Mouse (Mus musculus): ENCODE measurements at regions not wholly inside any gene's neighbourhood (a gene's known extent, or its start where the extent isn't known, plus 50 kb on each side); places are given as distances from the start of the nearest gene placed in this dataset.

DNA sequence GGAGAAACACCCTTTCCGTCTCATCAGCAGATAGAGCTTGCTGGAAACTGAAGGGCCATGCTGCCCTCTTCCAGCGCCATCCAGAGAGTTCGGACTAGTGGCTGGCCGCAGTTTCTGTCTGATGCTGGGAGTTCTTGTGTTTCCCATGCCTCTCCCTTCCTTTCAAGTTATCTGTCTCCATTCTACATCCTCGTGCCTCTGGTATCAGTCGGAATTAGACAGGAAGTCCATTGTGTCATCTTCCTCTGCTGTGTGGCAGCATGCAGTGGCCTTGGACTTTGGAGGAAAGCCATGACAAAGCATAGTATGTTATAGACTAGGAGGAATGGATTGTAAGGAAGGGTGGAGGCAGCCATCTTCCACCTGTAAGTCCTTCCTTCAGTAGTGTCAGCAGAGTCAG is 201.4 kb downstream of the Tex29 start:
- peak overlapping the region; percentile 45 for H3K4me2 ChIP-seq (replicated peaks)
- H3K36me3 ChIP-seq, result no peaks in the 10 kb centered on the region
- ATAC-seq, result peak; percentile 45; the same call in 1 of the 2 replicates
- H3K27me3 ChIP-seq (replicated peaks), result no peaks in the 10 kb centered on the region
- no peak overlapping the region for H3K4me3 ChIP-seq (replicated peaks)
- WGBS, result 46% methylated on average over 6 of the region's 6 CpGs
- no peaks in the 10 kb centered on the region for H3K9me3 ChIP-seq
- no peak overlapping the region for H3K9ac ChIP-seq
- no peak overlapping the region for H3K27ac ChIP-seq
- 0 out of 2 replicates have a peak, but pooled peaks cover 4% of the 10 kb centered on the region for H3K4me1 ChIP-seq (replicated peaks)

DNA sequence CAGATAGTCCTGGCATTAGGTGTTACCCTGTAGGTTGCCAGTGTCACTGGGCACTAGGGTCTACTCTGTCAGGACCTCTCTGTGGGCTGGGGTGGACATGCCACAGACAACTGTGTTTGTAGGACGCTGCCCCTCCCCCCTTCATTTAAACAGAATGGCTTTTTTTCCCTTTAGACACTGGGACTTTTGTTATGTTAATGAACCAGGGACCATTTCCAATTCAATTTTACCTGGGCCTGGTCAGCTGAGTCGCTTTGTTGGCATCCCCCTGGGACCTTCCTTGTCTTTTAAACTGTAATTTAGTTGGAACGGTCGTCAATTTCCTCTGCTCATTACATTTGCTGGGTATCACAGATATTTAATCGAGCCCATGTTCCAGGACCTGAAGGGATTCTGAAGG is 210.6 kb downstream of the Tex29 start:
- WGBS, result 58% methylated on average over 5 of the region's 5 CpGs
- no peak overlapping the region for H3K9ac ChIP-seq
- H3K9me3 ChIP-seq, result no peaks in the 10 kb centered on the region
- no peak overlapping the region for H3K27ac ChIP-seq
- no peaks in the 10 kb centered on the region for H3K27me3 ChIP-seq (replicated peaks)
- no peak overlapping the region for H3K4me2 ChIP-seq (replicated peaks)
- H3K4me3 ChIP-seq (replicated peaks), result no peak overlapping the region
- H3K36me3 ChIP-seq, result no peaks in the 10 kb centered on the region
- H3K4me1 ChIP-seq (replicated peaks), result no peaks in the 10 kb centered on the region
- no peak for ATAC-seq

DNA sequence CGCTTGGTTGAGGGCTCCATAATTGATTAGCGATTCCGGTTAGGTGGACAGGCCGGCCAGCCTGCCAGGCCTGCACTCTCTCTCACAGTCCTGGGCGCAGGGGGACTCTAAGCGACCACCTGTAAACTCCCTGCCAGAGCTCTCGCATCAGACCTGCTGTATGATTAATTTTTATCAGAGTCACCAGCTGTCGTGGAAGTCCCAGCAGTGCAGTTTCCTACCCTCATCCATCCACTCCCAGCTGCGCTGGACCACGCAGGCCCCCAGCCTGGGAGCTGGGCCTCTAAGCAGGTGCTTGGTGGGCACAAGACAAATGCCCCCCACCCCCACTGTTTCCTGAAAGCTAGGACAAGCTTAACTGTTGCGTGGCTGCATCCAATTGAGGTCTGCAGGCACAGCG is 211.1 kb downstream of the Tex29 start:
- no peak overlapping the region for H3K9ac ChIP-seq
- H3K4me2 ChIP-seq (replicated peaks), result no peak overlapping the region
- H3K9me3 ChIP-seq, result no peaks in the 10 kb centered on the region
- WGBS, result 43% methylated on average over 12 of the region's 12 CpGs
- no peaks in the 10 kb centered on the region for H3K36me3 ChIP-seq
- no peaks in the 10 kb centered on the region for H3K4me1 ChIP-seq (replicated peaks)
- H3K27ac ChIP-seq, result no peak overlapping the region
- H3K4me3 ChIP-seq (replicated peaks), result no peak overlapping the region
- no peak for ATAC-seq
- H3K27me3 ChIP-seq (replicated peaks), result no peaks in the 10 kb centered on the region

- Histone ChIP-seq H3K27ac (no peak overlapping the region), H3K36me3 (no peaks in the 10 kb centered on the region), H3K4me3 (replicated peaks) (no peak overlapping the region), H3K27me3 (replicated peaks) (no peaks in the 10 kb centered on the region; the same call in 1 of the 2 replicates), H3K4me1 (replicated peaks) (no peaks in the 10 kb centered on the region), H3K4me2 (replicated peaks) (no peak overlapping the region), H3K9ac (no peak overlapping the region), H3K9me3 (no peaks in the 10 kb centered on the region)
- no peak for ATAC-seq
- WGBS, result 89% methylated on average over 9 of the region's 9 CpGs
Measured at GRCm38 (mm10) chr8:12055931-12056330, 215.7 kb downstream of the Tex29 start.

DNA sequence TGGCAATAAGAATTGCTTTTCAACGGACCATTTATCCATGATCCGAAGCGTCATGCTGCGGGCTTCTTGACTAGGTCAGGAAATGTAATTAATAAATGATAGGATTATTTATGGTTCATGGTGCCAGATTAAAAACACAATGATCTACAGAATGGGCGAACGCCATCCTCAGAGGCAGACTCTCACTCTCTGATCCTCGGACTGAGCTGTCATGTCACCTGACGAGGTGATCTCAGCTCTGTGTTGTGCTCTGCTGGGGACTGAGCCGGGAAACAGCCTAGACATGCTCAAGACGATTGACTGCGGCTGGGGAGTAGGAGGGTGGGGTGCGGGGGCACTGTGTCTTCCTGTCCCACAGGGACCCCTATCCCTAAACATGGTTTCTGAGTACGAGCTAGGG is 217.4 kb upstream of the A230072I06Rik start:
- no peak overlapping the region for H3K4me2 ChIP-seq (replicated peaks)
- no peaks in the 10 kb centered on the region for H3K4me1 ChIP-seq (replicated peaks)
- no peak for ATAC-seq
- 70% methylated on average over 13 of the region's 13 CpGs for WGBS
- H3K9me3 ChIP-seq, result no peaks in the 10 kb centered on the region
- H3K9ac ChIP-seq, result no peak overlapping the region
- H3K36me3 ChIP-seq, result no peaks in the 10 kb centered on the region
- H3K27ac ChIP-seq, result no peak overlapping the region
- no peaks in the 10 kb centered on the region; the same call in none of the 2 replicates for H3K27me3 ChIP-seq (replicated peaks)
- H3K4me3 ChIP-seq (replicated peaks), result no peak overlapping the region

DNA sequence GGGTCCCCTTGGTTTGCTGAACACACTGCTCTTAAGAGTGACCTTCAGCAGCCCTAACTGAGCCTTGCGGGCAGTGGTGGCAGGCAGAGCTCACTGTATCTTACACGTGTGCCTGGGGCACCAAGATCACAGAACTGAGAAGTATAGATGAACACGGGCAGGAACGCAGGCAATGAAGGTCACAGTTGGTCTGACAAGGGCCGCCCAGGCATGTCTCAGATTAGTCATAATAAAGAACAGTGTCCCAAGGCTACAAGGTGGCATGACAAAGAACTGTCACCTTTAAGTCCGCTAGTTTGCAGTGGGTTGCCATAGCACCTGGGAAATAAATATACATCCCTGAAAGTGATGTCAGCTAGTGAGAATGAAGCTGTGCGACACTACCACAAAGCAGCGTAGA is 215.9 kb upstream of the A230072I06Rik start:
- H3K4me3 ChIP-seq (replicated peaks), result no peak overlapping the region
- H3K4me1 ChIP-seq (replicated peaks), result no peaks in the 10 kb centered on the region
- H3K9ac ChIP-seq, result no peak overlapping the region
- 73% methylated on average over 8 of the region's 8 CpGs for WGBS
- no peak overlapping the region for H3K27ac ChIP-seq
- no peaks in the 10 kb centered on the region for H3K9me3 ChIP-seq
- no peaks in the 10 kb centered on the region; the same call in none of the 2 replicates for H3K27me3 ChIP-seq (replicated peaks)
- ATAC-seq, result no peak
- H3K4me2 ChIP-seq (replicated peaks), result no peak overlapping the region
- H3K36me3 ChIP-seq, result no peaks in the 10 kb centered on the region

DNA sequence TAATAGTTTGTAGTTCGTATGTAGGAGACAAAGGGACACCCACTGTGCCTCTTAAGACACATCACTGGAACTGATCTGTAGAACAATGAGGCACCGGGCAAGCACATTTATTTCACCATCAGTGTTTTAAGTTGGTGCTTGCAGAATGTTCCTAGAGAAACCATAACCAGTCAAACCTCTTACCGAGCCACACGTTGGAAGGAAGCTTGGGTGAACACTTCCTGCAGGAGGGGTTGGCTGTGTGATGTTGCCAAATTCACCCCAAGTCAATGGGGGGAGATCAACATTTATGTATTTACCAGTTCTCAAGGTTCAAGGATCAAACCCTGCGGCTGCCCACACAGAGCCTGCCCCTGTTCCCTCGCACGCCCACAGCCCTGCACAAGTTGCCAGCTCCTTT is 214.0 kb upstream of the A230072I06Rik start:
- Histone ChIP-seq H3K27me3 (replicated peaks) (no peaks in the 10 kb centered on the region; the same call in none of the 2 replicates), H3K9me3 (no peaks in the 10 kb centered on the region), H3K27ac (no peak overlapping the region), H3K4me1 (replicated peaks) (no peaks in the 10 kb centered on the region), H3K4me2 (replicated peaks) (no peak overlapping the region), H3K9ac (no peak overlapping the region), H3K36me3 (no peaks in the 10 kb centered on the region), H3K4me3 (replicated peaks) (no peak overlapping the region)
- no peak for ATAC-seq
- 82% methylated on average over 7 of the region's 7 CpGs for WGBS

GRCm38 (mm10) chr8:12066454-12066853 is 212.2 kb upstream of the A230072I06Rik start:
- H3K4me2 ChIP-seq (replicated peaks), result no peak overlapping the region
- no peak overlapping the region for H3K27ac ChIP-seq
- ATAC-seq, result no peak
- H3K4me3 ChIP-seq (replicated peaks), result no peak overlapping the region
- no peaks in the 10 kb centered on the region for H3K4me1 ChIP-seq (replicated peaks)
- no peaks in the 10 kb centered on the region for H3K9me3 ChIP-seq
- no peaks in the 10 kb centered on the region; the same call in none of the 2 replicates for H3K27me3 ChIP-seq (replicated peaks)
- WGBS, result 87% methylated on average over 10 of the region's 10 CpGs
- H3K36me3 ChIP-seq, result no peaks in the 10 kb centered on the region
- H3K9ac ChIP-seq, result no peak overlapping the region

DNA sequence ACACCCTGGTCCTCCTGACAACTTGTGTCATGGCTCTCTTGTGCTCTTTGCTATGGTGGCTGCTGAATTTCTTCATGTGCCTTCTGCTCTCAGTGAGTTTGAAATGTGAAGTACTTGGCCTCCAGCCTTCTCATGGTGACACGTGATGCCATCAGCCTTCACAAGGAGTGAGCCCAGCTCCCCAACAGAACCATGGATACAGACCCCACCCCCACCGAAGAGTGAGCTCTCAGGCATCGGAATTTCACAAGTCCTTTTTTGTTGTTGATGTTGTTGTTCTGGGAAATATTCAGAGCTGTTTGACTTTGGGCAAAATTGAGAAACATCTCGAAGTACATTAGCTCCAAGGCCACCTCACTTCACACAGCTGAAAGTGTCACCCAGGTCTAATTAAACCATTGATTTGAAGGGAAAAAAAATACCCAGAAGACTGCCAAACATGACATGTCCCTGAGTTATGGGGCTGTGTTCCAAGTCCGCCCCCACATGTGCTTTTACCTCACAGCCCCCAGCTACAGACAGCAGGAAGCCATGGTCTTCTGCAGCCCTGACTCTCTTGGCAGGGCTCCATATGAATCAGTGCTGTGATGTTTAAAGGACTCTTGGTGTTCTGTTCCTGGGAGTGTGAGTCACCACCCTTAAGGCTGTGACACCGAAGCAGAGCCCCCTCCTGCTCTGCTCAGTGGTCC is 205.2 kb upstream of the A230072I06Rik start:
- Histone ChIP-seq H3K4me3 (replicated peaks) (no peak overlapping the region), H3K4me1 (replicated peaks) (peaks cover 3% of the 10 kb centered on the region; the same call in 1 of the 2 replicates), H3K9me3 (no peaks in the 10 kb centered on the region), H3K27ac (no peak overlapping the region), H3K27me3 (replicated peaks) (no peaks in the 10 kb centered on the region), H3K4me2 (replicated peaks) (no peak overlapping the region), H3K9ac (no peak overlapping the region), H3K36me3 (no peaks in the 10 kb centered on the region)
- WGBS, result 67% methylated on average over 6 of the region's 6 CpGs
- ATAC-seq, result no peak

GRCm38 (mm10) chr8:12075943-12076342 is 202.7 kb upstream of the A230072I06Rik start:
- Histone ChIP-seq H3K4me2 (replicated peaks) (no peak overlapping the region), H3K9ac (no peak overlapping the region), H3K36me3 (no peaks in the 10 kb centered on the region), H3K27me3 (replicated peaks) (no peaks in the 10 kb centered on the region), H3K9me3 (no peaks in the 10 kb centered on the region), H3K4me1 (replicated peaks) (peaks cover 3% of the 10 kb centered on the region; the same call in 1 of the 2 replicates), H3K27ac (no peak overlapping the region), H3K4me3 (replicated peaks) (no peak overlapping the region)
- ATAC-seq, result no peak
- 56% methylated on average over 3 of the region's 3 CpGs for WGBS

GRCm38 (mm10) chr8:12076811-12077375 is 201.7 kb upstream of the A230072I06Rik start:
- no peak for ATAC-seq
- no peak overlapping the region for H3K4me2 ChIP-seq (replicated peaks)
- no peaks in the 10 kb centered on the region for H3K27me3 ChIP-seq (replicated peaks)
- H3K9ac ChIP-seq, result no peak overlapping the region
- 82% methylated on average over 10 of the region's 10 CpGs for WGBS
- no peak overlapping the region for H3K4me3 ChIP-seq (replicated peaks)
- H3K9me3 ChIP-seq, result no peaks in the 10 kb centered on the region
- no peak overlapping the region for H3K27ac ChIP-seq
- H3K36me3 ChIP-seq, result no peaks in the 10 kb centered on the region
- H3K4me1 ChIP-seq (replicated peaks), result peaks cover 3% of the 10 kb centered on the region; the same call in 1 of the 2 replicates

DNA sequence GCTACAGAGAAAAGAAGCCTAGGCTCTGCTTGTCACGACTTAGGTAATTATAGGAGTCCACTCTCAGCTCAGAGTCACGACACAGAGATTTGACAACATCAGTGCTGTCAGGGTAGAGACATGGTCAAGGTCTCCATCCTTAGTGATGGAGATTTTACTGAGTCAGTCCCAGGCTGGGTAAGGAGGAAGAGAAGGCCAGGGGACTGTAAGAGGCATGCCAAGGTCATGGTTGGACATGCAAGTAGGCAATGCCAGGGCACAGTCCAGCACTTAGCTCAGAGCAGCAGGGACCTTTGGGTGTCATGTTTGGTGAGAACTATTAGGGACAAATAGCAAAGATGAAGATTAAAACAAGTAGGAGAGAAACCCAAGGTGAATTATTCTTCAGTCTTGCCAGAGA is 200.7 kb upstream of the A230072I06Rik start:
- no peak for ATAC-seq
- 65% methylated on average over 2 of the region's 2 CpGs for WGBS
- no peak overlapping the region for H3K27ac ChIP-seq
- no peaks in the 10 kb centered on the region for H3K27me3 ChIP-seq (replicated peaks)
- no peak overlapping the region for H3K4me3 ChIP-seq (replicated peaks)
- H3K4me2 ChIP-seq (replicated peaks), result no peak overlapping the region
- no peaks in the 10 kb centered on the region for H3K9me3 ChIP-seq
- H3K4me1 ChIP-seq (replicated peaks), result peaks cover 3% of the 10 kb centered on the region; the same call in 1 of the 2 replicates
- no peak overlapping the region for H3K9ac ChIP-seq
- no peaks in the 10 kb centered on the region for H3K36me3 ChIP-seq
